Mouse (Mus musculus): ENCODE results near the gene Msh6.
"Not testable (repeated sequence)": the region's sequence is repeated elsewhere in the genome, so short reads cannot be mapped to it uniquely, and the experiment has no call there.

The Msh6 gene

GRCm38 (mm10) chr17:87979696-87980095 lies 4.8 kb downstream of the Msh6 start:
- DNase-seq (ENCODE audit: low read depth, low spot score): not testable (repeated sequence)

DNA sequence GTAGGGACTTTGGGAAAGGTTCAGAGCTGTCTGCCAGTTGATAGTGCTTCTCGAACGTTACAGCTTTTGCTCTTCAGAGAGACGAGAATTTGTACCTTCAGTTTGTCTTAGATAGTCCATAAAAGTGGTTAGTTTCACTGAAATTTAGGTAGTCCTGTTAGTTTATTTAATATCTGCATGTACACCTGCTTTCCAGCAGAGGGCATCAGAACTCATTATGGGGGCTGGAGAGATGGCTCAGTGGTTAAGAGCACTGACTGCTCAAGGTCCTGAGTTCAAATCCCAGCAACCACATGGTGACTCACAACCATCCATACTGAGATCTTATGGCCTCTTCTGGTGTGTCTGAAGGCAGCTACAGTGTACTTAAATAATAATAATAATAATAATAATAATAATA lies 7.2 kb downstream of the Msh6 start:
- DNase-seq (ENCODE audit: low read depth, low spot score): no peak

DNA sequence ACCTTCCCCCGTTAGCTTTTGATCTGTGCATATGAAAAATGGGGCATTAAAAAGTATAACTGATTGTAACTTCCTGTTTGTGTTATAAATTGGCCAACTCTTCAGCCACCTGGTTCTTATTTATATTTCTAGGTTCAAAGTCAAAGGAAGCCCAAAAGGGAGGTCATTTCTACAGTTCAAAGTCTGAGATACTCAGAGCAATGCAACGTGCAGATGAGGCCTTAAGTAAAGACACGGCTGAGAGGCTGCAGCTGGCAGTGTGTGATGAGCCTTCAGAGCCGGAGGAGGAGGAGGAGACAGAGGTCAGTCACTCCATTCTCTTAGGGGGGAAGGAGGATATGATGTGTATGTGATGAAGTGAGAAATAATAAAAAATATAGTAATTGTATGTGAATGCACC lies 8.5 kb downstream of the Msh6 start:
- no peak for DNase-seq (ENCODE audit: low read depth, low spot score)

- DNase-seq (ENCODE audit: low read depth, low spot score): no peak
These were observed 9.8 kb downstream of the Msh6 start for GRCm38 (mm10) chr17:87984440-87985214.

DNA sequence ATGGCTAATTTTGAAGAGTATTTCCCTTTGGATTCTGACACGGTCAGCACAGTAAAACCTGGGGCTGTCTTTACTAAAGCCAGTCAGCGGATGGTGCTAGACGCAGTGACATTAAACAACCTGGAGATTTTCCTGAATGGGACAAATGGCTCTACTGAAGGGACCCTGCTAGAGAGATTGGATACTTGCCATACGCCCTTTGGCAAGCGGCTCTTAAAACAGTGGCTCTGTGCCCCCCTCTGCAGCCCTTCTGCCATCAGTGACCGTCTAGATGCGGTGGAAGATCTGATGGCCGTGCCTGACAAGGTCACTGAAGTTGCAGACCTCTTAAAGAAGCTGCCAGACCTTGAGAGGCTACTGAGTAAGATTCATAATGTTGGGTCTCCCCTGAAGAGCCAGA lies 11.1 kb downstream of the Msh6 start:
- no peak for DNase-seq (ENCODE audit: low read depth, low spot score)

DNA sequence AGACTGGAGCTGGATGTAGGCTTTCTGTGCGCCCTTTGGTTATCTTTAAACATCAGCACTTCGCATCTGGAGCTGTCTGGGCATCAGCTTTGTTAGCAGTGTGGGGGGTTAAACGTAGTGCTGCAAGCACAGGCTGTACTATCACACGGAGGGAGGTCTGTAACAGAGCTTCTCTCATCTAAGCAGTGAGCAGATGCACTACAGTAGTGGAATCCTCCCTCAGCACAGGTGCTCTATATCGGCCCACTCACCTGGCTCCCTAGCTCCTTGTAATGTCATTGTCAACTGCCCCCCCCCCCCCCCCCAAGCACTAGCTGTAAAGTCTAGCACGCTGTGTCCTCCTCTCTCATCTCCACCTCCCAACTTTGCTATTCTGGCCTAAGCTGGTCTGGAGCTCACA lies 12.6 kb downstream of the Msh6 start:
- no peak for DNase-seq (ENCODE audit: low read depth, low spot score)

GRCm38 (mm10) chr17:87992154-87992553 lies 17.3 kb downstream of the Msh6 start:
- no peak for DNase-seq (ENCODE audit: low read depth, low spot score)

GRCm38 (mm10) chr17:87993338-87993737 lies 18.5 kb downstream of the Msh6 start:
- no peak for DNase-seq (ENCODE audit: low read depth, low spot score)

- no peak for DNase-seq (ENCODE audit: low read depth, low spot score)
These were observed 22.9 kb downstream of the Msh6 start for GRCm38 (mm10) chr17:87997808-87998207.

GRCm38 (mm10) chr17:88004892-88005291 lies 30.0 kb downstream of the Msh6 start:
- DNase-seq (ENCODE audit: low read depth, low spot score): no peak

- no peak for DNase-seq (ENCODE audit: low read depth, low spot score)
These were observed 32.1 kb downstream of the Msh6 start for GRCm38 (mm10) chr17:88006956-88007355.

- DNase-seq (ENCODE audit: low read depth, low spot score): no peak
These were observed 39.6 kb downstream of the Msh6 start for GRCm38 (mm10) chr17:88014456-88014855.

GRCm38 (mm10) chr17:88016027-88016426 lies 41.2 kb downstream of the Msh6 start:
- DNase-seq (ENCODE audit: low read depth, low spot score): not testable (repeated sequence)

DNA sequence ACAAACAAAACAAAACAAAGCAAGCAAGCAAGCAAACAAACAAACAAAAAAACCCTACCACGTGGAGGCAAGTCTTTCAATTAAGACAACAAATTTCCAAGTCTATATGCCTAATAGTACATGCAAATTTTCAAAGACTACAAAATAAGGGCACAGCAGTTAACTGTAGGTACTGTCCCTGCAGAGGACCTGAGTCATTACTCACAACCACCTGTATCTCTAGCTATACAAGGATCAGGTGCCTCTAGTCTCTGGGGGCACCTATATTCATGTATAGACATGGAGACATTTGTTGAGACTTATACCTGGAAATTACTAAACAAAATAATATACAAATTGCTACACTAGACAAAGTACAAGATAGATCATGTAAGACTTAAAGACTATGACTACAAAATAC lies 49.1 kb downstream of the Msh6 start:
- DNase-seq (ENCODE audit: low read depth, low spot score): no peak

- DNase-seq (ENCODE audit: low read depth, low spot score): peak; percentile 50
These were observed 50.4 kb downstream of the Msh6 start for GRCm38 (mm10) chr17:88025227-88025626.

DNA sequence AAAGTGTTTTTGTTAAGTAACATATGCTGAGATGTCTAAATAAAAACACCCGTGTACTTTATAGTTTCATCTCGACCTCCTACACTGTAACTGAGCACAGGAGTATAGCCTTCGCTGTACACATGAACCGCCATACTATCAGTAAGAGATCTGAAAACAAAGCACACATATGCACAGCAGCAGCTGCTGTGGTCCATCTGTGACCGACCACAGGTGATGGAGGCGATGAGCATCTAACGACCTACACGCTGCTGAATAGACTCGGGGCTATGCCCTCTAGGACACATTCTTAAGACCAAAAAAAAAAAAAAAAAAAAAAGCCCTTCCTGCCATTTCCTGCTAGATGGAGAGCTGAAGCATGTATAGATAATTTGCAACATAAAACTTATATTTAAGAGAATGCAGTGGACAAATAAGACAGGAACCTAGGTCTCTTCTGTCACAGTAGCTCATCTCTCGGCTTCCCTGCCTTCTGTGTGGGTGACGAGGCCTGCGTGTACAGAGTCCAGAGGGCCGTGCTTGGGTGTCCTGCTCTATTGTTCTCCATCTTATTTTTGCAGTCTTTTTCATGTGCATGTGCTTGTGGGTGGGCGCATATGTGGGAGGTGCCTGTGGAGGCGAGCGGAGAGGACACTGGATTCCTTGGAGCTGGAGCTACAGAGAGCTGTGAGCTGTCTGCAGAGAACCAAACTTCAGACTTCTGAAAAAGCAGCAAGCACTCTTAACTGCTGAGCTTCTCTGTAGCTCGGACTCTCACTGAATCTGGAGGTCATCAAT lies 54.5 kb downstream of the Msh6 start:
- DNase-seq (ENCODE audit: low read depth, low spot score): no peak

DNA sequence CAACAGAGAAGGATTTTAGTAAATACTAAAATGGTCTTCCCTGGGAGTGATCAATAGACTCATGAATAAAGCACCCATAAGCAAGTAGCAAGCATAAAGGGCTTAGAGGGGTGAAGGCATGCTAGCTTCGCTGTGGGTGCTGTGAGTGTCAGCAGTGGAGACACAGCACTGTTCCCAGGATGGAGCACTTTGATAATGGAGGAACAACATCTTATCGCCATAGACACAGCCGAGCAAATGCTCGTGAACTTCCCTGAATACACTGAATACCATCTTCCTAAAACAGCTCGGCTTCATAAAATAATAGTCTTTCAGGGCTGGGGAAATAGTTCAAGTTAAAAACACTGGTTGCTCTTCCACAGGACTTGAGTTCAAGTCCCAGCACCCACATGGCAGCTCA lies 56.9 kb downstream of the Msh6 start:
- DNase-seq (ENCODE audit: low read depth, low spot score): no peak

DNA sequence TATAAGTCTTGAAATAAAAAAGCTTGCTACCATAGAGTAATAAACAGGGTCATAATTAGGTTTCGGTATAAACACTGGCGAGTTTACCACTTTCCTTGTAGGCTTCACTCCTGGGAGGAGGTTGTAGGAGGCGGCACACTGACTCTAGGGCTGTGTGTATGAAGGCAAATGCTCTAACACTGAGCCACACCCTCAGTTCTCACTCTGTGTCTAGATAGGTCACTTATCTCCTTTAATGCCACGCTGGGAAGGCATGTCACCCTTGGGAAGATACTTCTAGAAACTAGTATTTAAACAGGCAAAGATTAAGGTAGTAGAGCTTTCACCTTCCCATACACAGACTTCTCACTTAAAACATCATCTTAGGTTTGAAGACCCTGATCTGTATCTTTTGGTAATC lies 59.6 kb downstream of the Msh6 start:
- DNase-seq (ENCODE audit: low read depth, low spot score): no peak
